Mouse (Mus musculus): ENCODE results near the gene Sorbs1.

The Sorbs1 gene

GRCm38 (mm10) chr19:40511100-40511439 lies 2.5 kb downstream of the Sorbs1 start:
- no peaks in the 10 kb centered on the region for H3K36me3 ChIP-seq (ENCODE audit: insufficient read depth, low read length)
- H3K9me3 ChIP-seq (ENCODE audit: low read length), result no peaks in the 10 kb centered on the region
- peaks cover 63% of the 10 kb centered on the region for H3K4me1 ChIP-seq (replicated peaks; ENCODE audit: low read depth, low read length)
- TF ChIP-seq CTCF (conservative IDR thresholded peaks at IDR 0.05; ENCODE audit: low read length), result no peak
- no peaks in the 10 kb centered on the region for H3K27me3 ChIP-seq (ENCODE audit: insufficient read depth, low read length)
- peak overlapping the region; percentile 95; the same call in 1 of the 2 replicates for H3K4me3 ChIP-seq (replicated peaks; ENCODE audit: low read length)

- TF ChIP-seq CTCF (conservative IDR thresholded peaks at IDR 0.05; ENCODE audit: low read length), result no peak
- TF ChIP-seq POU5F1 (IDR thresholded peaks at IDR 0.05; ENCODE audit: borderline replicate concordance, low read length), result no peak
- no peak for TF ChIP-seq NANOG (IDR thresholded peaks at IDR 0.05; ENCODE audit: borderline replicate concordance, low read length)
- Histone ChIP-seq H3K4me1 (replicated peaks; ENCODE audit: low read depth, low read length) (peaks cover 63% of the 10 kb centered on the region), H3K4me3 (replicated peaks; ENCODE audit: low read length) (peak overlapping the region; percentile 95; the same call in 1 of the 2 replicates), H3K27me3 (ENCODE audit: insufficient read depth, low read length) (no peaks in the 10 kb centered on the region), H3K9me3 (ENCODE audit: low read length) (no peaks in the 10 kb centered on the region), H3K36me3 (ENCODE audit: insufficient read depth, low read length) (no peaks in the 10 kb centered on the region)
Observed at GRCm38 (mm10) chr19:40510387-40511099, 3.0 kb downstream of the Sorbs1 start.

GRCm38 (mm10) chr19:40509274-40509673 lies 4.3 kb downstream of the Sorbs1 start:
- H3K27me3 ChIP-seq (ENCODE audit: insufficient read depth, low read length), result no peaks in the 10 kb centered on the region
- no peak for TF ChIP-seq POU5F1 (IDR thresholded peaks at IDR 0.05; ENCODE audit: borderline replicate concordance, low read length)
- TF ChIP-seq CTCF (conservative IDR thresholded peaks at IDR 0.05; ENCODE audit: low read length), result no peak
- no peak for TF ChIP-seq NANOG (IDR thresholded peaks at IDR 0.05; ENCODE audit: borderline replicate concordance, low read length)
- H3K4me3 ChIP-seq (replicated peaks; ENCODE audit: low read length), result no peak overlapping the region
- no peaks in the 10 kb centered on the region for H3K9me3 ChIP-seq (ENCODE audit: low read length)
- peaks cover 58% of the 10 kb centered on the region for H3K4me1 ChIP-seq (replicated peaks; ENCODE audit: low read depth, low read length)
- no peaks in the 10 kb centered on the region for H3K36me3 ChIP-seq (ENCODE audit: insufficient read depth, low read length)

GRCm38 (mm10) chr19:40508851-40509250 lies 4.7 kb downstream of the Sorbs1 start:
- H3K4me3 ChIP-seq (replicated peaks; ENCODE audit: low read length), result no peak overlapping the region
- no peaks in the 10 kb centered on the region for H3K27me3 ChIP-seq (ENCODE audit: insufficient read depth, low read length)
- no peaks in the 10 kb centered on the region for H3K9me3 ChIP-seq (ENCODE audit: low read length)
- H3K36me3 ChIP-seq (ENCODE audit: insufficient read depth, low read length), result no peaks in the 10 kb centered on the region
- TF ChIP-seq NANOG (IDR thresholded peaks at IDR 0.05; ENCODE audit: borderline replicate concordance, low read length), result no peak
- no peak for TF ChIP-seq CTCF (conservative IDR thresholded peaks at IDR 0.05; ENCODE audit: low read length)
- no peak for TF ChIP-seq POU5F1 (IDR thresholded peaks at IDR 0.05; ENCODE audit: borderline replicate concordance, low read length)
- peaks cover 54% of the 10 kb centered on the region for H3K4me1 ChIP-seq (replicated peaks; ENCODE audit: low read depth, low read length)

- Histone ChIP-seq H3K4me1 (replicated peaks; ENCODE audit: low read depth, low read length) (peaks cover 42% of the 10 kb centered on the region), H3K9me3 (ENCODE audit: low read length) (no peaks in the 10 kb centered on the region), H3K4me3 (replicated peaks; ENCODE audit: low read length) (no peak overlapping the region), H3K36me3 (ENCODE audit: insufficient read depth, low read length) (0 out of 2 replicates have a peak, but pooled peaks cover under 1% of the 10 kb centered on the region), H3K27me3 (ENCODE audit: insufficient read depth, low read length) (no peaks in the 10 kb centered on the region)
- TF ChIP-seq CTCF (conservative IDR thresholded peaks at IDR 0.05; ENCODE audit: low read length) (no peak), POU5F1 (IDR thresholded peaks at IDR 0.05; ENCODE audit: borderline replicate concordance, low read length) (no peak), NANOG (IDR thresholded peaks at IDR 0.05; ENCODE audit: borderline replicate concordance, low read length) (no peak)
Observed at GRCm38 (mm10) chr19:40506965-40507364, 6.6 kb downstream of the Sorbs1 start.

GRCm38 (mm10) chr19:40504336-40504735 lies 9.2 kb downstream of the Sorbs1 start:
- no peak overlapping the region for H3K4me3 ChIP-seq (replicated peaks; ENCODE audit: low read length)
- TF ChIP-seq POU5F1 (IDR thresholded peaks at IDR 0.05; ENCODE audit: borderline replicate concordance, low read length), result no peak
- TF ChIP-seq NANOG (IDR thresholded peaks at IDR 0.05; ENCODE audit: borderline replicate concordance, low read length), result no peak
- no peak for TF ChIP-seq CTCF (conservative IDR thresholded peaks at IDR 0.05; ENCODE audit: low read length)
- H3K4me1 ChIP-seq (replicated peaks; ENCODE audit: low read depth, low read length), result peaks cover 27% of the 10 kb centered on the region
- peaks cover 10% of the 10 kb centered on the region for H3K36me3 ChIP-seq (ENCODE audit: insufficient read depth, low read length)
- H3K27me3 ChIP-seq (ENCODE audit: insufficient read depth, low read length), result no peaks in the 10 kb centered on the region
- no peaks in the 10 kb centered on the region for H3K9me3 ChIP-seq (ENCODE audit: low read length)

GRCm38 (mm10) chr19:40499940-40500737 lies 13.4 kb downstream of the Sorbs1 start:
- Histone ChIP-seq H3K4me3 (replicated peaks; ENCODE audit: low read length) (no peak overlapping the region), H3K9me3 (ENCODE audit: low read length) (no peaks in the 10 kb centered on the region), H3K36me3 (ENCODE audit: insufficient read depth, low read length) (peaks cover 10% of the 10 kb centered on the region), H3K4me1 (replicated peaks; ENCODE audit: low read depth, low read length) (peaks cover 18% of the 10 kb centered on the region), H3K27me3 (ENCODE audit: insufficient read depth, low read length) (no peaks in the 10 kb centered on the region)
- TF ChIP-seq NANOG (IDR thresholded peaks at IDR 0.05; ENCODE audit: borderline replicate concordance, low read length), result no peak
- TF ChIP-seq CTCF (conservative IDR thresholded peaks at IDR 0.05; ENCODE audit: low read length), result no peak
- no peak for TF ChIP-seq POU5F1 (IDR thresholded peaks at IDR 0.05; ENCODE audit: borderline replicate concordance, low read length)

GRCm38 (mm10) chr19:40499141-40499540 lies 14.4 kb downstream of the Sorbs1 start:
- no peaks in the 10 kb centered on the region for H3K9me3 ChIP-seq (ENCODE audit: low read length)
- TF ChIP-seq CTCF (conservative IDR thresholded peaks at IDR 0.05; ENCODE audit: low read length), result no peak
- no peak for TF ChIP-seq POU5F1 (IDR thresholded peaks at IDR 0.05; ENCODE audit: borderline replicate concordance, low read length)
- TF ChIP-seq NANOG (IDR thresholded peaks at IDR 0.05; ENCODE audit: borderline replicate concordance, low read length), result no peak
- no peak overlapping the region for H3K4me3 ChIP-seq (replicated peaks; ENCODE audit: low read length)
- no peaks in the 10 kb centered on the region for H3K27me3 ChIP-seq (ENCODE audit: insufficient read depth, low read length)
- H3K4me1 ChIP-seq (replicated peaks; ENCODE audit: low read depth, low read length), result peaks cover 13% of the 10 kb centered on the region
- H3K36me3 ChIP-seq (ENCODE audit: insufficient read depth, low read length), result peaks cover 10% of the 10 kb centered on the region

Measured in E14TG2a.4 (cell line).